Mouse (Mus musculus) cerebellum, postnatal 4 days (tissue): ENCODE measurements around the gene Cry1.

ENCODE experiments used
- DNase-seq, 2 experiments: peaks; one replicate each; pipeline ENCODE4 v3.0.0; 2022; ENCODE audit warnings: low spot score in 2 of 2, mixed read lengths in 1 of 2

Cry1 gene

DNA sequence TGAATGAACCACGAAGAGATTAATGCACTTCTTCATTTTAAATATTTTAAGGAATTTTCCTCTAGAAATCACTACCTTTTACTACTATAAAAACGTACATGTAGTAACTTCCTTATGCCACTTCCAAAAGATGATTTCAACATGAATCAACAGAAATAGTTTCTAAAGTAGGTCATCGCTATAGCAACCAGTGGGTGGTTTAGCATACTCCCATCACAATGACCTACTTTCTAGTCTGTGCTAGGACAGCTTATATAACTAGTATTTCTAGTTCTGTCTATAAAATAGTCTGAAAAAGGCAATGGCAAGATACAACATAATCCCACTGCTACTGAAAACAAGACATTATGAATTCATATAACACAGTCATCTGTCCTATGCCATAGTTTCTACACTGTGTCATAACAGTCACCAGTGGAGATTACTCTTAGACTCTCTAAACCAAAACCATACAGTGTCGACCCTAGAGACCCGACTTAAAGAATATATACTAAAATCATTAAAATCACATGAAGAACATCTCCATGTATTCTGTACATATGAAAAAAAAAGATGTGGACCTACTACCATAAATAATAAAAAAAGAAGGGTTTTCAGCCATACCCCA lies 23.0 kb downstream of the Cry1 start:
- no peak for DNase-seq

DNA sequence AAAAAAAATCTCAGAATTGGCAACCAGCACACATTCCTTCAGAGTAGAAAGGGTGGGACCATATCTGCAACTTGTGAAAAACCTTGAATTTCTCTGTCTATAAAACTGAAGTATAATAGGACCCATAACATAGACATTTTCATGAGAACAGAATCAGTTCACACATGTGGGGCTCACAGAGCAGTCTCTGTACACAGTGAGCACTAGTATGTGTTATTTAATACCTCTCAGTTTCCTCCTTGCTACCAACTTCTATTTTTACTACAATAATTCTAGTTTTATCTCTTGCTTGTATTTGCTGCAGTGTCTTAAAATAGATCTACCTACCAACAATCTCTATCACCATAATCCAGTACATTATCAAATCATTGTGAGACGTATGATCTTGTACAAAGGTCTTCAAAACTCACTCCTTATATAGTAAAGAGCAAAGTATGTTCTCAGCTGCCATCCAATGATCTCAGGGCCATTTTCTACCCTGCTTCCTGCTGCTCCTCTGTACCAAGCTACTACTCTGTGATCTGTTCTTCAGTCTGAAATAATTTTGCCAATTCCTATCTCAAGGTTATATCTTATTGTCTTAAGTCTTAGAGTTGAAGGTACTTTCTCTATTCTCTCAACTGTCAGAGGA lies 24.8 kb downstream of the Cry1 start:
- no peak for DNase-seq

DNA sequence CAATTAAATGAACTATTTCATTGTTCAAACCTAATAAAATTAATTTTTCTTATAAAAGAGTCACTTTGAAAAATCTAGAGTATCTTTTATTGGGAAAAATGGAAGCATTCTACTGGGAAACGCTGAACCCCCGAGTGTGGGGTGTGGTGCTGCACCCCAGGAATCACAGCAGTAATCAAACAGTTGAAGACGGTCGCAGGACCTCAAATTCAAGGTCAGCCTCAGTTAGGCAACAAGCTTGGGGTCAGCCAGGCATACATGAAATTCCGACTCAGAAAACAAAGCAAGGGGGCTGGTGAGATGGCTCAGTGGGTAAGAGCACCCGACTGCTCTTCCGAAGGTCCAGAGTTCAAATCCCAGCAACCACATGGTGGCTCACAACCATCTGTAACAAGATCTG lies 27.4 kb downstream of the Cry1 start:
- no peak for DNase-seq

DNA sequence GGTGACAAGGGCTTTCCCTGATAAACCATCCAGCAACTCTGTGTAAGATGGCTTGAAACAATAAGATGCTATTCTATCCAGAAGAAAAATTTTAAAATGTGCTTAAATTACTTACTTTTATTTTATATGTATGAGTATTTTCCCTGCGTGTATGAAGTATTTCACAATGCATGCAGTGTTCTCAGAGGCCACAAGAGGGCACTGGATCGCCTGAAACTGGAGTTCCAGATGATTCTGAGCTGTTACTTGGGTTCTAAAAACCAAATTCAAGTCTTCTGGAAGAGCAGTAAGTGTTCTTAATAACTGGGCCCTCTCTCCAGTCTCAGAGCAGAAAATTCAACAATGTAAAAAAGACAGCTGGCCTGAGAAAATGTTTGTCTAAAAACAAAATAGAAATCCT lies 30.7 kb downstream of the Cry1 start:
- peak in 1 of 2 experiments; percentile 61 for DNase-seq

DNA sequence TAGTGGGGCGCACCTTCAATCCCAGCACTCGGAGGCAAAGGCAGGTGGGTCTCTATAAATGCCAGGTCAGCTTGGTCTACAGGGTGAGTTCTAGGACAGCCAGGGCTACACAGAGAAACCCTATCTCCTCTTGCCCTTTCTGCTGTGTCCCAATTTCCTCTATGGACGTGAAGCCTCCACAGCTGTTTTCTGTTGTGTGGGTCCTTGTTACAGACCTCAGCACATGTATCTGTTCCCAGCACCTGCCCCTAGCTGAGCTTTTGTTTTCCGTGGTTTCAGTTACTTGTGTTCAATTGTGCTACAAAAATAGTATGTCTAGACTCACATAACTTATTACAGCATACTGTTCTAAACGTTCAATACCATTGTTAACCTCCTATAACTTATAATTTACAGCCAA lies 35.6 kb downstream of the Cry1 start:
- no peak for DNase-seq

DNA sequence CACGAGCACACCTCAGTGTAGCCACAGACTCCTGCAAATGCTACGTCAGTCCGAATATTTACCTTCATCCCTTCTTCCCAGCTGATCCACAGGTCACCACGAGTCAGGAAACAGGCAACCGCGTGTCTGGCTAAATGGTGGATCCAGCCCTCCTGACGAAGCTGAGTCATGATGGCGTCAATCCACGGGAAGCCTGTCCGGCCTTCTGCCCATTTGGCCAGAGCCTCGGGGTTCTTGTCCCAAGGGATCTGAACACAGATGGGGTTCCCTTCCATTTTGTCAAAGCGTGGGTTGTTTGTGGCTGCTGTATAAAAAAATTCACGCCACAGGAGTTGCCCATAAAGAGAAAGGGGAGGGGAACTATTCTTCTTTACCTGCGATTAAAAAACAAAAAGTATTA lies 38.6 kb downstream of the Cry1 start:
- DNase-seq: no peak

DNA sequence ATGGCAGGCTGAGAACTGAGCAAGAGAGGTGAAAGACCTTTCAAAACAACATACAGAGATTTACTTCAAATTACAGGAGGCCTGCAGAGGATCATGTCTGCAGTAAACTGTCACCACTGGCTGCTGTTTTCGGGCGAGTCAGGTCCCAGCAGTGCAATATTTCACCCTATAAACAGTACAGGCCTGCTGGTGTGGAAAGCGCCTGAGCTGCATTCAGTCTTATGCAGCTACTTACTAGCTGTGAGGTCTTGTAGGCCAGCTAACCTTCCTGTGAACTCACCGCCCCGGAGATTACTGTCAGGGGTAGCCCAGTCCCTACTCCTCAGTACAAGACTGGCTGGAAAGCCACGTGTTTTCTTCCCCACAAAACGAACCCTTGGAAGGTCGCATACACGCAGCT lies 43.4 kb downstream of the Cry1 start:
- no peak for DNase-seq

DNA sequence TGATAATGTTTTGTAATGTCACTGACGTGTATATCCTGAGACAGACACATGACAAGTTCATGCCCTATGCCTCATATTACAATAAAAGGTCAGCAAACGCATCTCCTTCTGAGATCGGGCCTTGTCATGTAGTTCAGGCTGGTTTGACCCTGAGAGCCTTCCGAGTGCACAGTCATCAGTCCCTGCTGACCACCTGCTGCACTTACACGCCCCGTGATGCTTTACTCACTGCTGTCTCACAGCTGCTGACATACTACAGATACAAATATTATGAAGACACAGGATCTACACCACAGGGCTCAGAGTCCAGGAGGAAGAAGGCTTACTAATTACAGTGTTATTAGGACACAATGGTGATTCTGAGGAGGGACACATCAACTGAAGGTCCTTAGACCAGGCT lies 48.3 kb downstream of the Cry1 start:
- no peak for DNase-seq

DNA sequence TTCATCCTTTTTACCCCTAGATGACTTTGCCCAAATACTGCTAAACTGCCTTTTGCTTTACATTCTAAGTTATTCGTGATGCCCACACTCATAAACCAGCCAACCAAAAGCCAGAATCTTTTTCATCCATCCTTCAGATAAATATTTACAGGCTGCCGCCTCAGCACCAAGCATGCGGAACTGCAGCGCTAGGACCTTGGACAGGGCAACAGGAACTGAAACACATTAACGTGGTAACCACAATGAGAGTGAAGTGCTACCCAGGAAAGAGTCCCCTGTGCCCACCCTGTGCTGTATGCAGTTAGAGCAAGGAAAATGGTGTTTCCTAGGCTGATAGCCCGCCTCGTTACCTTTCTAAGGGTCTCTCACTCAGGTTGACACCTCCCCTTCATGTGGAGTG lies 56.4 kb downstream of the Cry1 start:
- no peak for DNase-seq

DNA sequence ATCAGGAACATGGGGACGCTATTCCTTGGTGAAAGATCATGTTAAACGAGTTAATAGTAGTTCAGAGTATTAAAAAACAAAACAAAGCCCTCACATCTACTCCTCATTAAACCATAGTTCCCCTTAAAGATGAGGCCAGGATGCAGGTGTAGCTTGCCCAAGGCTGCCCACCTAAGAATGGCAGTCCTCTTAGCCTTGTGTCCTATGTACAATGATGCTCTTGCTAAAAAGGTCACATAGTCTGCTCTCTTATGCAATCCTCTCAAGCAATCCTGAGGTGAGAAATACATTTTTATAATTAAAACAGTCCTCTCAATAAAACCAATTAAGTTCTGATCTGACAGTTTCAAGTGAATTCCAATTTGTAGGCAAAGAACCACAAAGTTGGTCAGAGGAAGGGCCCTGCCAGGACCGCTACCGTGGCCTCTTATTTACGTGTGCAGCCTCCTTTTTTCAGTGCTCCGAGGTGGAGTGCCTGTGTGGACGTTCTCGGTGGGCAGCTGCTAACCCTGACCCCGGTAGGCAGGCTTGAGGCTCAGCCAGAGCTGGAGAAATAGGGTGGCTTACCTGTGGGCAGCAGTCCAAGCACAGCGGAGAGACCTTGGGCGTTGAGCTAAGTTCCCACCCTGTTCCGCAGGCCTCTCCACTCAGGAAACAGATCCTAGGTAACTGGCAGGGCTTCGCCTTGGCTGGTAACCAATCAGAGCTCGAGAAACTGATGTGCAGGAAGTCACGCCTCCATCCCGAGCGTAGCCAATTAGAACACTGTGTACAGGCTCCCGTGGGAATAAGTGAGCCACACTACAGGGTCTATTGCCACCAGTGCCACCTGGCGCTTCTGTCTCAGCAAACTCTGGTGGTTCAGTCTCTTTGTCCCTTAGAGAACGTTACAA lies 57.2 kb downstream of the Cry1 start, which contains the start of gene Mterf2:
Gene Mterf2, minus strand, starts transcription at position 633 of the 893 bp plus-strand sequence.
- peak; percentile 67 to 90 for DNase-seq

DNA sequence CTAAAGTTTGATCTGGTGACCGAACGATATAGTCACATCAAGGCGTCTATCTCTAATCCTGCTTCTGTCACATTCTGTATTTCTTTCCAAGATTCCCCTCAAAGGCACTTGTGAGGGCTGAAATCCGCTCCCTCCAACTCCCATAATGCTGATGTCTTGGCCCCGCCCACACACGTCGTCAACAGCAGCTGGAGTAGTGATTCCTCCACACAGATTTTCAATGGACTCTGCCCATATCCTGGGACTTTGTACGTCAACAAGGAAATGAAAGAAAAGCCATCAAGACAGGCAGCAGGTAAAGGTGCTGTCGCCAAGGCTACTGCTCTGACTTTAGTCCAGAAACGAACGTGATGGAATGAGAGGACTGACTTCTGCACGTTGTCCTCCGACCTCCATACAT lies 59.7 kb downstream of the Cry1 start:
- DNase-seq: no peak

DNA sequence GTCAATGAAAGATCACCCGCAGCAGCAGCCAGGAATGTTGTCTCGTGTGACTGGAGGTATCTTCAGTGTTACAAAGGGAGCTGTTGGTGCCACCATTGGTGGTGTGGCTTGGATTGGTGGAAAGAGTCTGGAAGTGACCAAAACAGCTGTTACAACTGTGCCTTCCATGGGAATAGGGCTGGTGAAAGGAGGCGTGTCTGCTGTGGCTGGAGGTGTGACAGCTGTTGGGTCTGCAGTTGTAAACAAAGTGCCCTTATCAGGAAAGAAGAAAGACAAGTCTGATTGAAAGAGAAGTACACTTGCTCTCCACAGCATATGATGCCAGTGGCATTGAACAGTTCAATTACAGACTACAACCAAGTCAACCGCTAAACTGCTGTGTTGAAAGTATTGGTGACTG lies 70.5 kb downstream of the Cry1 start:
- DNase-seq: no peak

DNA sequence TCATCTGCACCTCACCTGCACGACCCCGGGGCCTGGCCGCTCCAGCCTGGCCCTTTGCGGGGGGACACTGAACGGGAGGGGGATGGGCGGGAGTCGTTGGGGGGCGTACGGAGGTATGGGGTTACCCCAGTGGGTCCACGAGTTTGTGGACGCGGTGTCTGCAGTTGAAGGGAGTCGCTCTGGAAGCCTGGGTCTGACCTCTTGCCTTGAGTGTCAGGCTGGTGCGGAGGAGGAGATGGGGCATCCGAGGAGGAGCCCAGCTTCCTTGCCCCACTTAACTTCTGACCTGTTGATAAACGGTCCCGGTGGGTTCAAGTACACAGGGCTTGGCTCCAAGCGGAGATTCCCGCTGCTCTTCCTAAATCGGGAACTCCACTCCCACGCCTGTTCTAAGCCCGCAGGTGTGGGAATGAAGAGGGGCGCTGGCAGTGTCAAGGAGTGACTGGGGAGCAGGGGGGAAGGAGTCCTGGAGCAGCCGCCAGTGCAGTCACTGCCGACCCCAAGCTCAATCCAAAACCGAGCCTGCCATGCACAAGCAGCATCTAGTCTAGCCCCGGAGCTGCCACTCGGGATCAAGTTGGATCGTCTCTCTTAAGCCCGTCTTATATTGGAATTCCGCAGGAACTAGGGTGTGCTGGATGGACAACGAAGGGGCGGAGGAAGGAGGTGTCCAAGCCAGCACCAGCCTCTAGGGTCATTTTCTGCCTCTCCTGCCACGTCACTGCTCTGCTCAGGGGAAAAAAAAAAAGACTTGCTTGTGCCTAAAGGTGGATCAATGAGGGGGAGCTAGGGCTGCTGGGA lies 81.6 kb downstream of the Cry1 start:
- peak in 1 of 2 experiments; percentile 12 for DNase-seq

DNA sequence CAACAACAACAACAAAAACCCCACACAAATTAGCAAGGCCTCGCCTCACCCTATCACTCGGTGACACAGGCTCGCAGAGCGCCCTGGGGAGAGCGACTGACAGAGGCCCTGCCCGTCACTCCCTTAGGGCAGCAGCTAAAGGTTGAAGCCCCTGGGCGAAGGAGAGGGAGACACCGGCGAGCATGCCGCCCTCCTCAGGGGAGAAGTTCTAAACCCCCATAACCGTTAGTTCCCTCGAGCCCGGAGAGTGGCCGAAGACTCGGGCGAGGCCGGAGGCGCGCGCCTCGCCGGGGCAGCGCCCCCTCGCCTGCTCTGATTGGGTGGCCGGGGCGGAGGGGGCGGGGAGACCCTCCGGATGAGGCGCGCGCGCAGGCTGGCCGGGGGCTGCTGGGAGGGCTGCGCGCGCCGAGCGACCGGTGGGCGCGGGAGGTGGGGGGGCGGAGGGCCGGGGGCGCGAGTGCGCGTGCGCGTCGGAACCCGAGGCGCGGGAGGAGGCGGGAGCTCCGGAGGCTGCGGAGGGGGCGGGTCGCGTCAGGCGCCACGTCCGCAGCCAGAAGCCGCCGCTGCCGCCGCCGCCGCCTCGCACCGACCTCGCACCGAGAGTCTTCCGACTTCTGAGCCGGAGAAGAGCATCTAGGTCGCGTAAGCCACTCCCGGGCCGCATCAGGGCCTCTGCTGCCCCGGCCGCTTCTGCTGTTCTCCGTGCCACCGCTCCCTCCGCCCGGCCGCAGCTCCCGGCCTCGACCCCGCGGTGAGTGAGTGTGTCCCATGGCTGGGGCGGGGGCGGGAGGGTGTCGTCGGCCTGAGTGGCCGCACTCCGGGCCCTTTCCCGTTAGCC lies 82.4 kb downstream of the Cry1 start, which contains the start of the genes Fhl4 and Tmem263:
Gene Fhl4, minus strand, starts transcription at position 249 of the 838 bp plus-strand sequence.
Gene Tmem263, plus strand, starts transcription at position 381 of the 838 bp plus-strand sequence.
- DNase-seq: peak; percentile 79 to 96

DNA sequence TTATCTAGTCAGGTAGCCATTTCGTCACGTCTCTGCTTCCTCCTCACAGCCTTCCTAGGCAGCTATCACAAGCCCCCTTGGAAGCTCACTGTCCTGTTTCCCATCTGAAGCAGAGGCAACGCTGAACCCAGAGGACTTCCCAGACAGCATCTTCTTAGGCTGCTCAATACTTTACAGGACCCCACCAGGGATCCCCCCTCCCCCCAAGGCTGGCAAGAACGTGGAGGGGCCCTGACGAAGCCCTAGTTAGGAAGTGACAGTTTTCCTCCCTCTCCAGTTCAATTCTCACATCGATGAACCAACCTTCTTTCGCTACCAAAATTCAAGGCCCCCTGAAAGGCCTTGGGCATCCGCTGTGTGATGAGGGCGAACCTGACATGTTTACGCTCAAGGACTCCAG lies 83.0 kb downstream of the Cry1 start:
- peak in 1 of 2 experiments; percentile 40 for DNase-seq
